Mouse (Mus musculus): ENCODE measurements around the gene Pdcd4. TPM values are rescaled to one million over a fixed set of nuclear protein-coding genes. Genes with fewer than 3 reads are reported as not detected.

Gene Pdcd4
- polyA plus RNA-seq, 1 experiment from 2014 or later: 41.2 TPM

DNA sequence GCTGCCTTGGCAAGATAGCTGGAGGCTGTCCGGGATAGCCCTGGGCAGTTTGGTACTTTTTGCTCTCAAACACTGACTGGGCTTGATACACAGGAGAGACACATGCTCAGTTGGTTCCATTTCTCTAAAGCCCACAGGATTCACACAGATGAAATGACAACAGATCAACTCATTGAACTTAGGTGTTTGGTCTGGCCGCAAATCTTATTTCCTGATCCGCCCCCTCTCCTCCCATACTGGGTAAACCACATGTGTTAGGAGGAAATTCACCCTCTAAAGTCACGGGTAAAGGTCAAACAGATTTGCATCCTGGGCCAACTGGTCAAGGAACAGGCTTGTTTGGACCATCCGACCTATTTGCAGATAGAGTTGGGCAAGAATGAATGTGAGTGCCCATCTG, 2.5 kb upstream of the Pdcd4 start:
- peak overlapping the region; percentile 44 for H3K27ac ChIP-seq (ENCODE audit: low read depth)

DNA sequence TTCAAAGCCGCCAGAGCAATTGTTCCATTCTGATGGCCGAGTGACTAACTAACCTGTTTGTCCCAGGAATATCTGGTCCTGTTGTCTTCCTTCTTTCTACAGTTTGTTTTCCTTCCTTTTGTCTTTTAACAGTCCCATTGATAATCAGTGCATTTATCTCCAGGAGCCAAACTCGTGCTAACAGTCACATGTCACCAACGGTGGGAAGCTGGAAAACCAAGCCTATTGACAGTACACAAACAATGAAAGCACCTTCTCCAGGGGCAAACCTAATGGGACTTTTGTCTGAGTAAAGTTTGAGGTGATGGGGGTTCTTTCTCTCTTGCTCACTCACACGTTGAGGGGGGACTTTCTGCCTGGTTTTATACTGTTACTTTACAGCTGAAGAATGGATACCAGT, 1.8 kb upstream of the Pdcd4 start:
- no peak for ATAC-seq
- TF ChIP-seq CTCF (IDR thresholded peaks at IDR 0.05; ENCODE audit: low read depth) (no peak), EP300 (IDR thresholded peaks at IDR 0.05; ENCODE audit: low read depth) (no peak)
- Histone ChIP-seq H3K4me2 (ENCODE audit: low read depth, low read length) (no peak overlapping the region), H3K9me3 (ENCODE audit: low read length) (no peaks in the 10 kb centered on the region), H3K9ac (replicated peaks) (no peak overlapping the region; the same call in 1 of the 2 replicates), H3K36me3 (replicated peaks; ENCODE audit: insufficient read depth, low read length) (no peaks in the 10 kb centered on the region), H3K4me1 (ENCODE audit: insufficient read depth) (peaks cover 76% of the 10 kb centered on the region), H3K27me3 (ENCODE audit: insufficient read depth, low read length) (no peaks in the 10 kb centered on the region), H3K4me3 (ENCODE audit: low read depth, low read length) (no peak overlapping the region), H3K27ac (ENCODE audit: low read depth) (no peak overlapping the region)
- no peak for DNase-seq
- 51% methylated on average over 5 of the region's 5 CpGs for WGBS (ENCODE audit: insufficient replicate concordance)

More for the DNA sequence above, 2.5 kb upstream of the Pdcd4 start:
- H3K4me3 ChIP-seq (ENCODE audit: low read depth, low read length): no peak overlapping the region
- DNase-seq (peak; percentile 28), ATAC-seq (peak; percentile 12; the same call in 1 of the 2 replicates)
- H3K36me3 ChIP-seq (replicated peaks; ENCODE audit: insufficient read depth, low read length): no peaks in the 10 kb centered on the region
- no peak overlapping the region for H3K4me2 ChIP-seq (ENCODE audit: low read depth, low read length)
- TF ChIP-seq EP300 (IDR thresholded peaks at IDR 0.05; ENCODE audit: low read depth): no peak
- TF ChIP-seq CTCF (IDR thresholded peaks at IDR 0.05; ENCODE audit: low read depth): no peak
- H3K27me3 ChIP-seq (ENCODE audit: insufficient read depth, low read length): no peaks in the 10 kb centered on the region
- H3K4me1 ChIP-seq (ENCODE audit: insufficient read depth): peaks cover 71% of the 10 kb centered on the region
- no peaks in the 10 kb centered on the region for H3K9me3 ChIP-seq (ENCODE audit: low read length)
- no peak overlapping the region for H3K9ac ChIP-seq (replicated peaks)
- WGBS (ENCODE audit: insufficient replicate concordance): 35% methylated on average over 5 of the region's 5 CpGs

DNA sequence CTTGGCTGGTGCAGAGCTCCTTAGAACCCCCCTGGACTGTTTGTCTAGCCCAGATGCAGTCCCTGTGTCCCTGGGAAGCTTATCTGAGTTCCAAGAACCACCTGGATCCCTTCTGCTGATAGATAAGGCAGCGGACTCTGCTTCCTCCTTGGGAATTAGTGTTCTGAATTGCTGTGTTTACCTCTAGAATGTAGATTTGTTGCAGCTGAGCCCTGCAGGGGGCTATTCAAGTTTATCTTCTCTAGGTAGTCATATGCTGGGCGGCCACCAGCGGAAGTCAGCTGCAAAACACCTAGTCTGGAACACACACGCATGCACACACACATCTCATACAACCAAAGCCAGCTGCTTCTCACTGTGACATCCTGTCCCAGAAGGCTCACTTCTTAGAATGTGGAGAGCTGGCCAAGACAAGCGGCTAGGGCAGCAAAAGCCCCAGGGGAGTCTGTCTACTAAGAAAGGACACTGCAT, 1.2 kb upstream of the Pdcd4 start:
- H3K9me3 ChIP-seq (ENCODE audit: low read length): no peaks in the 10 kb centered on the region
- no peak overlapping the region for H3K4me3 ChIP-seq (ENCODE audit: low read depth, low read length)
- TF ChIP-seq CTCF (IDR thresholded peaks at IDR 0.05; ENCODE audit: low read depth): peak; percentile 10; the same call in 1 of the 2 replicates
- peak; percentile 87 for TF ChIP-seq EP300 (IDR thresholded peaks at IDR 0.05; ENCODE audit: low read depth)
- DNase-seq (peak; percentile 39), ATAC-seq (peak; percentile 37)
- H3K27me3 ChIP-seq (ENCODE audit: insufficient read depth, low read length): no peaks in the 10 kb centered on the region
- H3K9ac ChIP-seq (replicated peaks): no peak overlapping the region
- H3K36me3 ChIP-seq (replicated peaks; ENCODE audit: insufficient read depth, low read length): no peaks in the 10 kb centered on the region
- H3K4me1 ChIP-seq (ENCODE audit: insufficient read depth): peaks cover 75% of the 10 kb centered on the region
- peak overlapping the region; percentile 83 for H3K27ac ChIP-seq (ENCODE audit: low read depth)
- 39% methylated on average over 5 of the region's 5 CpGs for WGBS (ENCODE audit: insufficient replicate concordance)
- H3K4me2 ChIP-seq (ENCODE audit: low read depth, low read length): 0 out of 2 replicates have a peak overlapping the region, but pooled peaks have one; percentile 7

DNA sequence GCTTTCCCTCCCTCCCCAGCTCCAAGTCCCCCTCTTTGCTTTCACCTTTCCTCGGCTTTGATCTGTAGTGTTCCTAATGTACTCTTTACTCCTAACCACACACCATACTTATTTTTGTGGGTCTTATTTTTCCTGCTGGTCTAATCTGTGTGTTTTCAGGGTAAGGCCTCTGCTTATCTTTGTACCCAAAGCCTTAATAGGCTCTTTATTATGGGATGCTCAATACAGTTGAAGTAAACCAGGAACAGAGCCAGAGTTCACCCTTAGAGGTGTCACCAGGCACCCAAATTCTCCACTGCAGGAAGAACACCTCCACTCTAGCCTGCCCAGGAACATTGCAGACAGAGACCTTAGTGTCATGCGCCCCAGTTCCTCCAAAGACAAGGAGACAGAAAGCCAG, 462 bp upstream of the Pdcd4 start:
- Histone ChIP-seq H3K9me3 (ENCODE audit: low read length) (no peaks in the 10 kb centered on the region), H3K4me3 (ENCODE audit: low read depth, low read length) (no peak overlapping the region), H3K4me2 (ENCODE audit: low read depth, low read length) (no peak overlapping the region; the same call in 1 of the 2 replicates), H3K27ac (ENCODE audit: low read depth) (peak overlapping the region; percentile 83), H3K9ac (replicated peaks) (peak overlapping the region; percentile 42; the same call in 1 of the 2 replicates), H3K36me3 (replicated peaks; ENCODE audit: insufficient read depth, low read length) (no peaks in the 10 kb centered on the region), H3K27me3 (ENCODE audit: insufficient read depth, low read length) (no peaks in the 10 kb centered on the region), H3K4me1 (ENCODE audit: insufficient read depth) (peaks cover 73% of the 10 kb centered on the region)
- WGBS (ENCODE audit: insufficient replicate concordance): 47% methylated on average over 2 of the region's 2 CpGs
- TF ChIP-seq EP300 (IDR thresholded peaks at IDR 0.05; ENCODE audit: low read depth): peak; percentile 75
- TF ChIP-seq CTCF (IDR thresholded peaks at IDR 0.05; ENCODE audit: low read depth): no peak
- DNase-seq: no peak
- peak; percentile 26 for ATAC-seq

DNA sequence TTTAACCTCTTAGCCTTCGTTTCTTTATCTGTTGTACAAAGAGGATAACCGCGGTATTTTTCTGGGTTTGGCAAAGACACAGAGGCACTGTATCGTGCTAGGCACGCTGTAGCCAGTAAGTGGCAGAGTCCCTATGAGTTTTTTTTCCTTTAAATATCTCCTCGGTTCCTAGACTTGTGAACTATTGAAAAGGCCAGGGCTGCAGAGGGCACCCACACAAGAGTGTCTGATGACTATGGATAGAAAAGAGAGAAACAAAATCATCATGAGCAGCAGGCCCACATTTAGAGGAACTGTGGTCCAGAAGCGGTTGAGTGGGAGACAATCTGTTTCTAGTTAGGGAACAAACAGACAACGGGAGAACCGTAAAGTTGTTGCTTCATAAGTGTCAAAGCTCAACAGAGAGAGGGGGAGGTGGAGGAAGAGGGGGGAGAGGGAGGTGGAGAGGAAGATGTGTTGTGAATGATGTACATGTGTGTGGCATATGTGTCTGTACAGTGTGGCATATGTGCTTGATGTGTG, 868 bp downstream of the Pdcd4 start:
- 28% methylated on average over 9 of the region's 9 CpGs for WGBS (ENCODE audit: insufficient replicate concordance)
- peaks cover 64% of the 10 kb centered on the region for H3K4me1 ChIP-seq (ENCODE audit: insufficient read depth)
- TF ChIP-seq CTCF (IDR thresholded peaks at IDR 0.05; ENCODE audit: low read depth): 0 out of 2 replicates have a peak, but pooled peaks have one; percentile 9
- peak; percentile 71 for TF ChIP-seq EP300 (IDR thresholded peaks at IDR 0.05; ENCODE audit: low read depth)
- H3K4me2 ChIP-seq (ENCODE audit: low read depth, low read length): 0 out of 2 replicates have a peak overlapping the region, but pooled peaks have one; percentile 4
- H3K27me3 ChIP-seq (ENCODE audit: insufficient read depth, low read length): no peaks in the 10 kb centered on the region
- no peaks in the 10 kb centered on the region for H3K9me3 ChIP-seq (ENCODE audit: low read length)
- H3K4me3 ChIP-seq (ENCODE audit: low read depth, low read length): no peak overlapping the region
- H3K27ac ChIP-seq (ENCODE audit: low read depth): peak overlapping the region; percentile 83
- ATAC-seq (no peak), DNase-seq (no peak)
- H3K36me3 ChIP-seq (replicated peaks; ENCODE audit: insufficient read depth, low read length): no peaks in the 10 kb centered on the region
- no peak overlapping the region for H3K9ac ChIP-seq (replicated peaks)

DNA sequence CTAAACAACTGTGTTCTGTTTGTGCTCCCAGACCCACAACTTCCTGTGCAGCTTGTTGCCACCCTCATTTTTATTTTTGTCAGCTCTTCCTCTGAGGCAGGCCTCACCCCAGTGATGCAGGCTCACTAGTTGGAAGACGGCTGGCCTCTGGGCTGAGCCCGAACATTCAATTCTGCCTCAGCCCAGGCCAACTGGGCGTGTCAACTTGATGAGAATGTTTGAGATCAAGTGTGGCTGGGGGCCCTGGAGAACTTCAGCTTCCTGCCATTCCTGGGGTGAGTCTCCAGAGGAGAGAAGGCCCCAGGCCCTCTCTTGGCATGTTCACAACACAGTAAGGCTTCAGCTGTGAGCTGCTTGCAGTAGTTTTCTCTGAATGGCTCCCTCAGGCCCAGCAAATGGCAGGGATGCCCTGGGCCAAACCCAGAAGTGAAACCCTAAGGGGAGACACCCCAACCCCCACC, 1.7 kb downstream of the Pdcd4 start:
- H3K27ac ChIP-seq (ENCODE audit: low read depth): peak overlapping the region; percentile 83
- no peak overlapping the region for H3K4me3 ChIP-seq (ENCODE audit: low read depth, low read length)
- peak overlapping the region; percentile 7; the same call in 1 of the 2 replicates for H3K4me2 ChIP-seq (ENCODE audit: low read depth, low read length)
- H3K36me3 ChIP-seq (replicated peaks; ENCODE audit: insufficient read depth, low read length): no peaks in the 10 kb centered on the region
- peak overlapping the region; percentile 12; the same call in 1 of the 2 replicates for H3K9ac ChIP-seq (replicated peaks)
- H3K27me3 ChIP-seq (ENCODE audit: insufficient read depth, low read length): no peaks in the 10 kb centered on the region
- TF ChIP-seq CTCF (IDR thresholded peaks at IDR 0.05; ENCODE audit: low read depth) (no peak), EP300 (IDR thresholded peaks at IDR 0.05; ENCODE audit: low read depth) (no peak)
- 48% methylated on average over 3 of the region's 3 CpGs for WGBS (ENCODE audit: insufficient replicate concordance)
- peaks cover 61% of the 10 kb centered on the region for H3K4me1 ChIP-seq (ENCODE audit: insufficient read depth)
- DNase-seq: peak; percentile 37
- no peaks in the 10 kb centered on the region for H3K9me3 ChIP-seq (ENCODE audit: low read length)
- ATAC-seq: no peak

Measured in liver, postnatal 0 days (tissue).